ENCODE assay signal across 36 mouse cellular contexts in the genomic region with DNA sequence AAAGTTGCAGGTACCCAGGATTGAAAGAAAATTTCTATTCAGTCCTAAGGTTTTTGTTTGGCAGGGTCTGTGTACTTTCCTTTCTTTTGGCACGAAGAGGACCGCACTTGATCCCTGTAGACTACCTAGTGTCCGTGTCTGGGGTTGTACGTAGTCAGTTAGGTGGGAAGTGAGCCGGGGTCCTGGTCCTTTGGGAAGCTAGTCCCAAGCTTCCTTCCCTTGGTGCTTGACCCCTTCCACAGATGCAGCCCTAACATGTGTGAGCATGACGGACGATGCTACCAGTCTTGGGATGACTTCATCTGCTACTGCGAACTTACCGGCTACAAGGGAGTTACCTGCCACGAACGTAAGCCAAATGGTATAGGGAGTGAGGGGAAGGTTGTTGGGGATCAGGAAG. TPM values are rescaled to one million over a fixed set of nuclear protein-coding genes. Genes with fewer than 3 reads are reported as not detected.
"Had no signal": no experiment of that assay in that cellular context is flagged by ENCODE, and none has a peak within 500 bp of the region (broad histone marks: within the 10 kb centered on the region; RNA-seq: fewer than 3 reads in every experiment).

No protein-coding gene starts in this region.

- H3K4me3 ChIP-seq: left cerebral cortex, adult 2 months; limb, embryonic 10.5 days; limb, embryonic 12.5 days; limb, embryonic 13.5 days; limb, embryonic 15.5 days; liver, embryonic 12.5 days; liver, embryonic 13.5 days; liver, embryonic 15.5 days; lung, embryonic 15.5 days; megakaryocyte, embryonic 14.5 days; midbrain, embryonic 10.5 days; midbrain, embryonic 12.5 days; midbrain, embryonic 13.5 days; myocyte; neural tube, embryonic 12.5 days had no signal

- H3K9ac ChIP-seq: limb, embryonic 12.5 days; limb, embryonic 15.5 days; liver, embryonic 12.5 days; liver, embryonic 13.5 days; liver, embryonic 14.5 days; liver, embryonic 15.5 days; liver, postnatal 0 days; lung, embryonic 14.5 days; lung, embryonic 15.5 days; midbrain, embryonic 12.5 days; midbrain, embryonic 13.5 days; neural tube, embryonic 12.5 days had no signal

- H3K9me3 ChIP-seq: limb, embryonic 10.5 days; limb, embryonic 12.5 days; limb, embryonic 13.5 days; limb, embryonic 15.5 days; liver, embryonic 12.5 days; liver, embryonic 13.5 days; liver, embryonic 15.5 days; lung, embryonic 15.5 days; midbrain, embryonic 10.5 days; midbrain, embryonic 12.5 days; midbrain, embryonic 13.5 days; neural tube, embryonic 12.5 days had no signal

- DNase-seq: left cerebral cortex, postnatal 4 days; liver; liver, embryonic 13.5 days; liver, postnatal 0 days; lung, adult 18-20 months; lung, adult 2 months; lung, embryonic 14.5 days; lung, postnatal 10 days; lung, postnatal 14 days; lung, postnatal 36 days; lung, postnatal 4 days; midbrain, embryonic 14.5 days had no signal

- H3K27ac ChIP-seq: left cerebral cortex, adult 2 months; limb, embryonic 10.5 days; limb, embryonic 12.5 days; limb, embryonic 13.5 days; limb, embryonic 15.5 days; liver, embryonic 12.5 days; liver, embryonic 13.5 days; liver, embryonic 14.5 days; liver, embryonic 15.5 days; lung, embryonic 15.5 days; macrophage; midbrain, embryonic 10.5 days; midbrain, embryonic 12.5 days; midbrain, embryonic 13.5 days; neural tube, embryonic 12.5 days had no signal

- H3K36me3 ChIP-seq: limb, embryonic 10.5 days; limb, embryonic 12.5 days; limb, embryonic 13.5 days; limb, embryonic 15.5 days; liver, embryonic 12.5 days; liver, embryonic 13.5 days; liver, embryonic 15.5 days; lung, embryonic 15.5 days; midbrain, embryonic 10.5 days; midbrain, embryonic 12.5 days; midbrain, embryonic 13.5 days; neural tube, embryonic 12.5 days had no signal

- ATAC-seq: liver, embryonic 12.5 days; lung, postnatal 0 days; midbrain, embryonic 13.5 days; midbrain, embryonic 16.5 days had no signal

- H3K4me2 ChIP-seq: limb, embryonic 12.5 days; limb, embryonic 13.5 days; limb, embryonic 15.5 days; liver, embryonic 11.5 days; liver, embryonic 12.5 days; liver, embryonic 13.5 days; liver, embryonic 15.5 days; lung, embryonic 14.5 days; lung, embryonic 15.5 days; midbrain, embryonic 12.5 days; midbrain, embryonic 13.5 days; neural tube, embryonic 12.5 days had no signal

RNA-seq across cellular contexts. Expression of a gene that starts 6.7 kb away (rescaled TPM):
- total RNA-seq: left cerebral cortex, postnatal 4 days; liver, adult 2 months; megakaryocyte progenitor cell, adult 5-6 weeks; megakaryocyte-erythroid progenitor cell, adult 5-6 weeks had no signal
- polyA plus RNA-seq: limb, embryonic 10.5 days; limb, embryonic 12.5 days; liver, embryonic 13.5 days; liver, embryonic 14.5 days; macrophage; midbrain, embryonic 14.5 days had no signal

RNA-seq across cellular contexts. Expression of a gene that starts 10.8 kb away (rescaled TPM):
- total RNA-seq: megakaryocyte-erythroid progenitor cell, adult 5-6 weeks had no signal

RNA-seq across cellular contexts. Expression of a gene that starts 11.6 kb away (rescaled TPM):
- total RNA-seq: megakaryocyte-erythroid progenitor cell, adult 5-6 weeks had no signal

RNA-seq across cellular contexts. Expression of a gene that starts 26.3 kb away (rescaled TPM):
- total RNA-seq: liver, adult 2 months; megakaryocyte progenitor cell, adult 5-6 weeks; megakaryocyte, adult 5-6 weeks; megakaryocyte-erythroid progenitor cell, adult 5-6 weeks; monocyte, adult 5-6 weeks had no signal
